Mouse (Mus musculus) heart, adult 9 months (tissue): ENCODE results near the gene Tspyl2.
"Not testable (repeated sequence)": the region's sequence is repeated elsewhere in the genome, so short reads cannot be mapped to it uniquely, and the experiment has no call there.

Experiments used
- DNase-seq, 2 experiments: peaks; one replicate each; pipeline ENCODE4 v3.0.0; 2022; ENCODE audit warnings: low spot score in 2 of 2

The Tspyl2 gene

DNA sequence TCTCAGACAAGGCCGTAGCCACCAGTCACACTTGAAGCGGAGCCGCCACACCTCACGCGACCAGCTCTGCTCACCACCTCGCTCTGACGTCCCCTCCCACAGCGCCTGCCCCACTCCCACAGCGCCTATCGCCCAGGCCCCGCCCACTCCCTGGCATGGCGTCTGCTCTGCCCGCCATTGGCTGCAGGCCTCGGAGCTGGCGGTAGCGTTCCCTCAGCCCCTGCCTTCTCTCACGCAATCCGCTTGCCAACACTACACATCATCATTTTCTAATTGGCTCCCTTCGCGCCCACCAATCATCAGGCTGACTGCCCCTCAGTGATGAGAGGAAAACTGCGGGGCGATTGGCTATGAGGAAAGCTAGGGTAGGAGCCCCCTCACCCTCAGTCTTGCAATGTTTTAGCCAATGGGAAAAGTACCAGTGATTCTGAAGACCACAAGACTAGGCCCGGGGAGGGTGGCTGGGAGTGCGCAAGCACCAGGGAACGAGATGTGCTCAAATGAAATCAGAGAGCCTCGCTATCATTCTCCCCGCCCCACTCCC lies at the start of gene Tspyl2:
Tspyl2 (minus strand) TSS at position 68 of the 544 bp plus-strand sequence.
- DNase-seq, result peak; percentile 94 to 97

GRCm38 (mm10) chrX:152368397-152369273 lies 26.4 kb upstream of the Tspyl2 start, which contains the start of gene Gpr173:
Gene Gpr173 (minus strand): TSS chrX:152368704.
- DNase-seq, result peak; percentile 28 to 31

- DNase-seq, result no peak
These were observed 25.8 kb upstream of the Tspyl2 start for GRCm38 (mm10) chrX:152368054-152368396.

DNA sequence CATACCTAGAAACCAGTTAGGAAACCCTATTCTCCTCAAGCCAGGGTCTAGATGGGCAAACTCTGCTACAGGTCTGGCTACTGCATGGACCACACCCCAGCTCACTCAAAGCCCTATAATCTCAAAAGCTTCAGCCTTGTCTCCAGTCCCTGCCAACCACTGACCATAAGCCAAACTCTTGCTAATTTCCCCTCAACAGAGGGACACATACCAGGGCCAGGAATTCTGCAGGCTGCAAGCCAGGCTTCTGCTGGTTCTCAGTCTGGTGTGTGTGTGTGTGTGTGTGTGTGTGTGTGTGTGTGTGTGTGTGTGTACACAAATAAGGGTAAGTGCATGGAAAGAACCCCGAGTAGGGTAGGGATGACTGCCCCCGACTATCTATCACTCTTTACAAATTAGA lies 24.2 kb upstream of the Tspyl2 start:
- DNase-seq, result peak in 1 of 2 experiments; percentile 7

DNA sequence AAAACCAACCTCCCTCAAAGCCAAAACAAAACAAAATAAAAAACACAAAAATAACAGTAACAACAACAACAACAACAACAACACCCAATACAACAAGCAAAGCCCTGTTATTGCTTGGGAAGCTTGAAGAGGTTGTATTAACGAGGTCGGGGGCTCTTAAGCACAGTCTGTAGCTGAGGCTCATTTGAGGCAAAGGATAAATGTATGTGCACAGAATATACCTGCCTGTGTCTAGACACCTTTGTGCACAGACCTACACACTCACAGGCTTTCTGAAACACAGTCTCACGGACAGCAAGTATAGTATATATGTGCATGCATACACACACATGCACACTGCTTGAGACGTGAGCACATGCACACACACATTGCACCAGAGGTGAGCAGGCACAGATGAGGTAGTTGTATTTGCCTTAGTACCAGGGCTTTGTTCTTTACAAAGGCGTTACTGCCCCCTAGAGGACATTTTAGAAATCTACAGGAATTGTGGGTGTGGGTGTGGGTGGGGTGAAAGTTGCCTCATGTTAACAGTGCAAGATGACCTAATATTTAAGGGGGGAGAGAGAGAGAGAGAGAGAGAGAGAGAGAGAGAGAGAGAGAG lies 10.4 kb upstream of the Tspyl2 start:
- DNase-seq, result peak; percentile 40 to 45

GRCm38 (mm10) chrX:152347041-152347440 lies 4.8 kb upstream of the Tspyl2 start:
- no peak for DNase-seq

GRCm38 (mm10) chrX:152346587-152346986 lies 4.4 kb upstream of the Tspyl2 start:
- DNase-seq, result no peak

DNA sequence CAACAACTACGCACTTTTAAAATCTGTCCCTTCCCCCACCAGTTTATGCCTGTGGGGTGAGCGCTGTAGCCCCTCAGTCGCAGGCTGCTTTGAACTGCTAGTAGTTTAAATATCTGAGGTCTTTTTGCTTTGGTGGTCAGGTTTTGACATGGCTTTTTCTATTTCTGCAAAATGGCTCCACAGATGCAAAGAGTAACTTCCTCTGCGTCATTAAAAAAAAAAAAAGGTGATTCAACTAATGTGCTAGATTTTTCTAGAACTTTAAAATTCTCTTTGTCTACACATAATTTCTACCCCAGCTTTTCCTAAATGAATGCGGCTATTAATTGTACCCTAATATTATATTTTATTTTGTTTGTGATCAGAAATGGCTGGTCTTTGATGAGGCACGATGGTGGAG lies 678 bp upstream of the Tspyl2 start:
- DNase-seq, result no peak

DNA sequence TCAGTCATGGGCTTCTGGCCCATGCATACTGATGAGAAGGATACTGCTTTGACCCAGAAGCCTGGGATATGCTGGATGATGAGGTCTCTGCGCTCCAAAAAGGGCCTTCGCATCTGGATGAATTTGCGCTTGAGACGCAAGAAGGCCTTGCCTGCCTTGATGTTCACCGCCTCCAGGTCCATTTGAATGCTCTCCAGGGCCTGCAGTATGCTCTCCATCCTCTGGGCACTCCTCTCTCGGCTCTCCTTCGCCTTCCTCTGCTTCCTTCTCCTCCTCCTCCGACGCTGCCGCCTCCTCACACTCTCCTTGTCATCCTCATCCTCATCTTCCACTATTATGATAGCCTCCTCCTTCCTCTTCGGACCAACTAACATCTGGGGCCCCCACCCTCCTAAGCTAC lies 729 bp downstream of the Tspyl2 start:
- DNase-seq, result no peak

- DNase-seq, result peak; percentile 90 to 93
These were observed 5.5 kb downstream of the Tspyl2 start for GRCm38 (mm10) chrX:152336546-152337332.

DNA sequence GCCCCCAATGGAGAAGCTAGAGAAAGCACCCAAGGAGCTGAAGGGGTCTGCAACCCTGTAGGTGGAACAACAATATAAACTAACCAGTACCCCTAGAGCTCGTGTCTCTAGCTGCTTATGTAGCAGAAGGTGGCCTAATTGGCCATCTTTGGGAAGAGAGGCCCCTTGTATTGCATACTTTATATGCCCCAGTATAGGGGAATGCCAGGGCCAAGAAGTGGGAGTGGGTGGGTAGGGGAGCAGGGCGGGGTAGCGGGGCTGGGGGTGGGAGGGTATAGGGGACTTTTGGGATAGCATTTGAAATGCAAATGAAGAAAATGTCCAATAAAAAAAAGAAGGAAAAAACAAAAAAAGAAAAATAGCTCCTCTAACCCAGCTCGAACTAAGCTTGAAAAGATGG lies 6.1 kb downstream of the Tspyl2 start:
- DNase-seq, result not testable (repeated sequence)

- DNase-seq, result not testable (repeated sequence)
These were observed 12.8 kb downstream of the Tspyl2 start for GRCm38 (mm10) chrX:152329400-152329799.

DNA sequence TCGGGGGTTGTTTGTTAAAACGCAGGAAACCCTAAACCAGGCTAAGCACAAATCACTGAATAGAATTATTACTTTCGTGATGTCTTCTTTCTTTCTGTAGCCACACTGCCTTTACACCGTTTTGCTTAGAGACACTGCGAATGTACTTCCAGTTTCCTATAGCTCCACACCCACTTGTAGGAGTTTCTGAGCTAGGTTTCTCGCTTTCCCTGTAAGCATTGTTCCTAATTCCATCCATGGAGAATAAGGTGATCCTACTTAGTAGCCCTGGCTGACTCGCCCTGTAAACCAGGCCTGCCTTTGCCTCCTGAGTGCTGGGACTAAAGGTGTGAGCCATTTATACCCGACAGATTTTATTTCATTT lies 14.6 kb downstream of the Tspyl2 start:
- no peak for DNase-seq

GRCm38 (mm10) chrX:152326996-152327688 lies 15.1 kb downstream of the Tspyl2 start, which contains the start of gene Kantr:
Gene Kantr (minus strand): TSS chrX:152327495.
- peak; percentile 85 to 88 for DNase-seq

GRCm38 (mm10) chrX:152323584-152323983 lies 18.6 kb downstream of the Tspyl2 start:
- no peak for DNase-seq

DNA sequence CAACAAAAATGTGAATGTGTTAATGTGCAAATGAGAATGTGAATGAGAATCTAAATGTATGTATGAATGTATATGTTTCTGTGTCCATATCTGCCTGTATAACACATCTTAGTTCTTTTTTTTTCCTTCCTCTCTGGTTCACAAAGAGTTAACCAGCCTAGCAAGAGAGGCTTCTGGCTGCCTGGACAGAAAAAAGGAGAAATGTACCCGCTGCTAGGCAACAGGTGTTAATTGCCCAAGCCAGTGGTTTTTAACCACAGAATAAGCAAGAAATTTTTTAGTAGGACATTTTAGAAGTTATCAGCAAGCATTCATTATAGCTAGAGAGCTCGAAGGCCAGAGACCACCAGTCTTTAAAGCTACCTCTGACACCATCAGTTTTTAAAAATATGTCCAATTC lies 19.4 kb downstream of the Tspyl2 start:
- no peak for DNase-seq

- no peak for DNase-seq
These were observed 21.7 kb downstream of the Tspyl2 start for GRCm38 (mm10) chrX:152320535-152320934.

DNA sequence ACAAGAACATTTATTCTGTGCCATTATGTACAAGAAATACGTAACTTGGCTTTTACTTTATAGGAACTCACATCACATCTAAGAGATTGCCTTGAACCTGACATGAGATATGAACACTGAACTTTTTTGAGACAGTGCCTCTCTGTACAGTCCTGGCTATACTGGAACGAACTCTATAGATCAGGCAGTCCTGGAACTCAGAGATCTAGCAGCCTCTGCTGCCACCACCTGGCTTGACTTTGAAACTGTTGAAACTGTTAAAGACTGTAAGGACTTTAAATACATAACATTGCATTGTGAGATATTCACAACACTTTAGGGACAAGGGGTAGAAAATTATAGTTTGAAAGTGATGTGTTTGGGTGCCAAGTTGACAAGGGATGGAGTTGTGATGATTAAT lies 34.3 kb downstream of the Tspyl2 start:
- peak in 1 of 2 experiments; percentile 19 for DNase-seq

DNA sequence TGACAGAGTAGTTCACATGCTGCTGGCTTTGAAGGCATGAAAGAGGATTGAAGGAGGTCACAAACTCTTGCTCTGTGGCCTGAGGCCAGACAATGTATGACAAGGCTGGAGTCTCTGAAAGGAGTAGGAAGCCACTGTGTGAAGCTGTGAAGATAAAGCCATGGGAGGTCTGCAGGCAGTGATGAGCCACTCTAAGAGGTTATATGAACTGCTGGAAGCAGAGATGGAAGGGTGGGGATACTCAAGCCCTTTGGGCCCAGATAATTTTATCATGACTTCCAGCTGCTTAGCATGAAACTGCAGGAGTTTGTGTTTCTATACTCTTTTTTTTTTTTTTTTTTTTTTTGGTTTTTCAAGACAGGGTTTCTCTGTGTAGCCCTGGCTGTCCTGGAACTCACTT lies 34.9 kb downstream of the Tspyl2 start:
- no peak for DNase-seq

DNA sequence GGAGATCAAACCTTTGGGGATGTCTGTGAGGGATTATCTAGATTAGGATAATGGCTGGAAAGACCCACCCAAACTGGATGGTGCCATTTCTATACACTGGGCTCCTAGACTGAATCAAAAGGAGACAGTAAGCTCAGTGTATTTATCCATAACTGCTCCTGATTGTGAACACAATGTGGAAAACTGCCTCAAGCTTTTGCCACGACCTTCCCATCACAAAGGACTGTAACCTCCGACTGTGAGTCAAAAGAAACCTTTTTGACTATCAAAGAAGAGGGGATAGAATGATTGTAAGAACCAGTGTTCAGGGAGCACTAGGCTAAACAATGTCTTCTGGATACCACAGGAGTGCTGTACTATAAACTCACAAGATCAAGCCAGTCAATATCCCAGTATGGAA lies 36.0 kb downstream of the Tspyl2 start:
- no peak for DNase-seq

DNA sequence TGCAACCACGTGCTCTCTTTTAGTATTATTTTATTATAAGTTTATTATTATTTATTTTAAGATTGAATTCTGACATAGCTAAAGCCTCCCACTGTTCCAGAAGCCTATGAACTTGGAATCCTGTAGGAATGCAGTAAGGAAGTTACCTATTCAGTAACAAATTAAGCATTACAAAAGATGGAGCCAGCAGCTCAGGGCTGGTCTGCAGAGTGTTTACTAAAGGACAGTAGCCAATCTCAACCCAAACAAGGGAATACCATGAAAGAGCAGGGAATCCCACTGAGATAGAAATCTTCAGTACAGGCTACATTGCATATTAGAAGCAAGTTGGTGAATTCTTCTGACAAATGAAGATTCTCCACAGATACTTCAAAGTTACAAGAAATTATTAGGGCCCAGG lies 55.2 kb downstream of the Tspyl2 start:
- DNase-seq, result not testable (repeated sequence)
